Mouse (Mus musculus) retina, postnatal 1 day (tissue): ENCODE measurements around the gene Mcub.
A peak's percentile ranks its signal among the peaks of the same experiment; 100 is the strongest.

Source experiments
- DNase-seq: peaks from one replicate; pipeline ENCODE4 v3.0.0-alpha.2; 2012

Mcub gene

GRCm38 (mm10) chr3:129969432-129970395, at the start of gene Mcub:
Gene Mcub (minus strand): TSS chr3:129970206.
- peak; percentile 66 for DNase-seq

GRCm38 (mm10) chr3:130012943-130013342, 42.9 kb upstream of the Mcub start:
- no peak for DNase-seq

GRCm38 (mm10) chr3:130011236-130011635, 41.2 kb upstream of the Mcub start:
- DNase-seq = no peak

GRCm38 (mm10) chr3:130006141-130006540, 36.1 kb upstream of the Mcub start:
- no peak for DNase-seq

- no peak for DNase-seq
These were observed 30.9 kb upstream of the Mcub start for GRCm38 (mm10) chr3:130000926-130001325.

GRCm38 (mm10) chr3:129998526-129998925, 28.5 kb upstream of the Mcub start:
- DNase-seq = no peak

GRCm38 (mm10) chr3:129998001-129998400, 28.0 kb upstream of the Mcub start:
- DNase-seq = no peak

GRCm38 (mm10) chr3:129997324-129997723, 27.3 kb upstream of the Mcub start:
- DNase-seq = no peak

- DNase-seq = no peak
These were observed 17.3 kb upstream of the Mcub start for GRCm38 (mm10) chr3:129987297-129987696.

GRCm38 (mm10) chr3:129985335-129985734, 15.3 kb upstream of the Mcub start:
- DNase-seq = no peak

GRCm38 (mm10) chr3:129984797-129985196, 14.8 kb upstream of the Mcub start:
- no peak for DNase-seq

GRCm38 (mm10) chr3:129982271-129982670, 12.3 kb upstream of the Mcub start:
- DNase-seq = no peak

GRCm38 (mm10) chr3:129981756-129982155, 11.8 kb upstream of the Mcub start:
- DNase-seq = no peak

- no peak for DNase-seq
These were observed 9.5 kb upstream of the Mcub start for GRCm38 (mm10) chr3:129979510-129979909.

GRCm38 (mm10) chr3:129978716-129979115, 8.7 kb upstream of the Mcub start:
- DNase-seq = no peak

- DNase-seq = no peak
These were observed 6.3 kb upstream of the Mcub start for GRCm38 (mm10) chr3:129976317-129976716.

GRCm38 (mm10) chr3:129970529-129971515, 816 bp upstream of the Mcub start:
- peak; percentile 88 for DNase-seq

GRCm38 (mm10) chr3:129969031-129969430, 975 bp downstream of the Mcub start:
- DNase-seq = no peak

- peak; percentile 27 for DNase-seq
These were observed 2.1 kb downstream of the Mcub start for GRCm38 (mm10) chr3:129967874-129968273.

GRCm38 (mm10) chr3:129964681-129965080, 5.3 kb downstream of the Mcub start:
- no peak for DNase-seq

GRCm38 (mm10) chr3:129962533-129962932, 7.5 kb downstream of the Mcub start:
- no peak for DNase-seq

- no peak for DNase-seq
These were observed 16.7 kb downstream of the Mcub start for GRCm38 (mm10) chr3:129953296-129953695.

GRCm38 (mm10) chr3:129949158-129949773, 20.7 kb downstream of the Mcub start:
- DNase-seq = no peak
